Mouse (Mus musculus) myocyte (in vitro differentiated cells): Measurements from ENCODE around the gene Atn1. TPM values are rescaled to one million over a fixed set of nuclear protein-coding genes. Genes with fewer than 3 reads are reported as not detected.

Source experiments
- H3K27me3 ChIP-seq: one replicate; pipeline ENCODE4 v1.6.1; 2011; ENCODE audit not compliant: control insufficient read depth, insufficient read depth, insufficient read length
- H3K36me3 ChIP-seq: one replicate; pipeline ENCODE4 v1.6.1; 2011; ENCODE audit not compliant: control insufficient read depth, insufficient read depth
- H3K4me2 ChIP-seq: one replicate; pipeline ENCODE4 v1.6.1; 2011; ENCODE audit warnings: low read depth, control low read depth
- H3K4me3 ChIP-seq: one replicate; pipeline ENCODE4 v1.5.1; 2011; ENCODE audit warnings: mild to moderate bottlenecking, control low read depth, moderate library complexity
- H3K79me2 ChIP-seq: one replicate; pipeline ENCODE4 v1.6.1; 2011; ENCODE audit not compliant: control insufficient read depth, insufficient read depth
- H3ac ChIP-seq: one replicate; pipeline ENCODE4 v1.6.1; 2011; ENCODE audit not compliant: control insufficient read depth, insufficient read length
- CEBPB ChIP-seq: IDR thresholded peaks from 2 replicates; pipeline ENCODE4 v1.6.1; 2011; ENCODE audit warnings: mild to moderate bottlenecking, moderate library complexity; ENCODE audit not compliant: poor library complexity, insufficient read depth, severe bottlenecking
- E2F4 ChIP-seq: IDR thresholded peaks from one replicate; pipeline ENCODE4 v1.6.1; 2011; ENCODE audit warnings: mild to moderate bottlenecking, control low read depth, moderate library complexity; ENCODE audit not compliant: insufficient read depth
- MAX ChIP-seq: IDR thresholded peaks from one replicate; pipeline ENCODE4 v1.6.1; 2011; ENCODE audit warnings: low read depth, mild to moderate bottlenecking, control low read depth
- MYOD1 ChIP-seq, 3 experiments: IDR thresholded peaks; one replicate each; pipeline ENCODE4 v1.6.1; 2011; ENCODE audit warnings: control low read depth in 2 of 3, low read depth in 2 of 3, mild to moderate bottlenecking in 2 of 3, moderate library complexity in 1 of 3; ENCODE audit not compliant: insufficient read length in 2 of 3, control insufficient read depth in 1 of 3
- MYOG ChIP-seq, 3 experiments: IDR thresholded peaks; one replicate each; pipeline ENCODE4 v1.6.1; 2011; ENCODE audit warnings: control low read depth in 2 of 3, low read depth in 2 of 3, mild to moderate bottlenecking in 2 of 3; ENCODE audit not compliant: insufficient read length in 2 of 3, control insufficient read depth in 1 of 3, insufficient read depth in 1 of 3
- POLR2A ChIP-seq: IDR thresholded peaks from one replicate; pipeline ENCODE4 v1.6.1; 2011; ENCODE audit warnings: low read depth, mild to moderate bottlenecking, control low read depth, moderate library complexity; ENCODE audit not compliant: insufficient read length
- POLR2AphosphoS2 ChIP-seq: IDR thresholded peaks from one replicate; pipeline ENCODE4 v1.6.1; 2011; ENCODE audit warnings: low read depth, control low read depth; ENCODE audit not compliant: insufficient read length
- REST ChIP-seq: IDR thresholded peaks from one replicate; pipeline ENCODE4 v1.6.1; 2011; ENCODE audit warnings: mild to moderate bottlenecking, control low read depth, moderate library complexity; ENCODE audit not compliant: insufficient read depth, insufficient read length
- SRF ChIP-seq: IDR thresholded peaks from one replicate; pipeline ENCODE4 v1.6.1; 2011; ENCODE audit warnings: low read depth; ENCODE audit not compliant: control insufficient read depth, insufficient read length
- TCF12 ChIP-seq: IDR thresholded peaks from one replicate; pipeline ENCODE4 v1.6.1; 2011; ENCODE audit warnings: mild to moderate bottlenecking, control low read depth; ENCODE audit not compliant: poor library complexity, insufficient read depth, severe bottlenecking
- TCF3 ChIP-seq: IDR thresholded peaks from one replicate; pipeline ENCODE4 v1.6.1; 2011; ENCODE audit warnings: low read depth, control low read depth; ENCODE audit not compliant: insufficient read length
- USF1 ChIP-seq: IDR thresholded peaks from one replicate; pipeline ENCODE4 v1.6.1; 2011; ENCODE audit warnings: low read depth, mild to moderate bottlenecking, control low read depth, moderate library complexity
- polyA plus RNA-seq: library from polyadenylated mRNA; unstranded; fragments of >200 nt; fragmentation: generic; extraction: Trizol; gene quantifications from one replicate; pipeline ENCODE4 v1.2.1, GENCODE M21; 2012; ENCODE audit warnings: missing spikeins

Gene Atn1
- polyA plus RNA-seq, 1 experiment: 39.4 TPM

GRCm38 (mm10) chr6:124750405-124750804, 5.9 kb downstream of the Atn1 start:
- peaks cover 57% of the 10 kb centered on the region for H3K79me2 ChIP-seq
- no peak overlapping the region for H3K4me3 ChIP-seq
- H3K27me3 ChIP-seq: no peaks in the 10 kb centered on the region
- peaks cover 10% of the 10 kb centered on the region for H3K36me3 ChIP-seq
- H3ac ChIP-seq: no peak overlapping the region
- no peak overlapping the region for H3K4me2 ChIP-seq
- TF ChIP-seq POLR2A (no peak), CEBPB (no peak), E2F4 (no peak), REST (no peak), USF1 (no peak), MYOG (IDR thresholded peaks at IDR 0.05; ENCODE audit: control insufficient read depth in 1 of 3, insufficient read depth in 1 of 3, insufficient read length in 2 of 3, low read depth in 2 of 3) (no peak), TCF12 (no peak), MYOD1 (IDR thresholded peaks at IDR 0.05; ENCODE audit: control insufficient read depth in 1 of 3, insufficient read length in 2 of 3, low read depth in 2 of 3) (no peak), POLR2AphosphoS2 (no peak), MAX (no peak), TCF3 (no peak), SRF (no peak)

- peaks cover 4% of the 10 kb centered on the region for H3K36me3 ChIP-seq
- no peaks in the 10 kb centered on the region for H3K27me3 ChIP-seq
- H3ac ChIP-seq: no peak overlapping the region
- TF ChIP-seq POLR2AphosphoS2 (peak; percentile 53), TCF3 (no peak)
- peak overlapping the region; percentile 22 for H3K4me3 ChIP-seq
- no peak overlapping the region for H3K4me2 ChIP-seq
- H3K79me2 ChIP-seq: peaks cover 23% of the 10 kb centered on the region
Observed at GRCm38 (mm10) chr6:124746654-124747632, 9.4 kb downstream of the Atn1 start.

- peaks cover 4% of the 10 kb centered on the region for H3K36me3 ChIP-seq
Observed at GRCm38 (mm10) chr6:124746296-124746605, 10.1 kb downstream of the Atn1 start.

GRCm38 (mm10) chr6:124745490-124746295, 10.6 kb downstream of the Atn1 start:
- Histone ChIP-seq H3ac (peak overlapping the region; percentile 33), H3K4me2 (peak overlapping the region; percentile 58), H3K36me3 (peaks cover 4% of the 10 kb centered on the region), H3K79me2 (peaks cover 10% of the 10 kb centered on the region), H3K27me3 (no peaks in the 10 kb centered on the region), H3K4me3 (peak overlapping the region; percentile 22)
- no peak for TF ChIP-seq REST
- TF ChIP-seq SRF: peak; percentile 65
- peak; percentile 3 for TF ChIP-seq E2F4
- TF ChIP-seq POLR2AphosphoS2: peak; percentile 97
- peak; percentile 70 for TF ChIP-seq POLR2A
- peak in 1 of 3 experiments; percentile 5 for TF ChIP-seq MYOG (IDR thresholded peaks at IDR 0.05; ENCODE audit: control insufficient read depth in 1 of 3, insufficient read depth in 1 of 3, insufficient read length in 2 of 3, low read depth in 2 of 3)
- no peak for TF ChIP-seq TCF12
- no peak for TF ChIP-seq TCF3

More at GRCm38 (mm10) chr6:124746296-124746605, 10.1 kb downstream of the Atn1 start:
- Histone ChIP-seq H3K4me2 (peak overlapping the region; percentile 58), H3ac (peak overlapping the region; percentile 33), H3K4me3 (peak overlapping the region; percentile 22), H3K79me2 (peaks cover 16% of the 10 kb centered on the region), H3K27me3 (no peaks in the 10 kb centered on the region)
- no peak for TF ChIP-seq MAX
- TF ChIP-seq SRF: no peak
- no peak for TF ChIP-seq REST
- TF ChIP-seq TCF12: no peak
- TF ChIP-seq TCF3: no peak
- no peak for TF ChIP-seq MYOD1 (IDR thresholded peaks at IDR 0.05; ENCODE audit: control insufficient read depth in 1 of 3, insufficient read length in 2 of 3, low read depth in 2 of 3)
- TF ChIP-seq USF1: no peak
- TF ChIP-seq CEBPB: no peak
- TF ChIP-seq E2F4: no peak
- TF ChIP-seq MYOG (IDR thresholded peaks at IDR 0.05; ENCODE audit: control insufficient read depth in 1 of 3, insufficient read depth in 1 of 3, insufficient read length in 2 of 3, low read depth in 2 of 3): no peak
- TF ChIP-seq POLR2AphosphoS2: no peak
- no peak for TF ChIP-seq POLR2A
